In the genomic region with DNA sequence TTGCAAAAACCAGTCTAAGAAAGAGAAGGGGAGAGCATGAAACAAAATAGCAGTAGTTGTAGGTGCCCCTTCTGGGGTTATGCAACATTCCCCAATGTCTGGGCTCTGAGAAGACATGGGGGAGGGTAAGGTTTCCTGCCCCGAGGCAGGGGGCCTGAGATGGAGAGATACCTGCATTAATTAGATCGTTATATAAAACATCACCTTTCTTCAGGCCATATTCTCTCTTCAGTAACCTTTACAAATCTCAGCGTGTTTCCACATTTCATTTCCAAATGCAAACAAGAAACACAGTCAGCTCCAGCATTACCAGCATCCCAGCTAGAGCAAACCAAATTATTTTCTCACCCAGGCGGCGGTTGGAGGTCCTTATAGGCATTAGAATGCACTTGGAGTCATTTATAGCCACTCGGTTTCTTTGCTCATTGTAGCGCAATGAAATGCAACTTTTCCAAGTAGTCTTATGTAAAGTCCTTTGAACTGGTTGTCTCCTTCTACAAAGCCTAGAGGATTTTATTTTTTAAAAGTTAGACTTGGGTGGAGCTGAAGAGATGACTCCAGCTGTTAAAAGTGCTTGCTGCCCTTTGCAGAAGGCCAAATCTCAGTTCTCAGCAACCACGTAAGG, we compare ENCODE assay signal across 12 mouse cellular contexts.
A peak's percentile ranks its signal among the peaks of the same experiment; 100 is the strongest.
DNase-seq lines count a peak whose midpoint lies in the region; ATAC-seq and TF ChIP-seq lines count a peak whose summit lies in the region.
"Had no signal": no experiment of that assay in that cellular context is flagged by ENCODE, and none has a peak within 500 bp of the region (broad histone marks: within the 10 kb centered on the region; RNA-seq: fewer than 3 reads in every experiment).

No protein-coding gene starts in this region.

- H3K9ac ChIP-seq in heart, embryonic 11.5 days (ENCODE audit: low read depth, low read length): no peak overlapping the region
- H3K9ac ChIP-seq in heart, embryonic 12.5 days: no peak overlapping the region
- no peak overlapping the region for H3K9ac ChIP-seq in ES-Bruce4 (ENCODE audit: low read depth, poor library complexity, severe bottlenecking)

- H3K4me3 ChIP-seq in heart, embryonic 11.5 days (ENCODE audit: low read depth, low read length): no peak overlapping the region
- no peak overlapping the region for H3K4me3 ChIP-seq in heart, embryonic 12.5 days
- no peak overlapping the region for H3K4me3 ChIP-seq in ES-Bruce4 (ENCODE audit: low read depth, low read length)
- H3K4me3 ChIP-seq: erythroblast, embryonic 14.5 days had no signal

- ATAC-seq in heart, embryonic 11.5 days (replicated peaks; ENCODE audit: insufficient number of reproducible peaks, low FRiP score, low TSS enrichment): no peak
- ATAC-seq in heart, embryonic 12.5 days (ENCODE audit: insufficient number of reproducible peaks, low FRiP score): no peak
- ATAC-seq: CD4-positive, CD25-positive, alpha-beta regulatory T cell, adult 4 months; intestine, embryonic 16.5 days had no signal

- no peaks in the 10 kb centered on the region for H3K36me3 ChIP-seq in heart, embryonic 11.5 days (ENCODE audit: control insufficient read depth, insufficient read depth, low read length)
- no peaks in the 10 kb centered on the region for H3K36me3 ChIP-seq in heart, embryonic 12.5 days
- H3K36me3 ChIP-seq in ES-Bruce4 (ENCODE audit: control insufficient read depth, insufficient read depth, low read length, poor library complexity, severe bottlenecking): no peaks in the 10 kb centered on the region

- no peaks in the 10 kb centered on the region for H3K4me1 ChIP-seq in heart, embryonic 11.5 days (ENCODE audit: control insufficient read depth, insufficient read depth, low read length)
- H3K4me1 ChIP-seq in heart, embryonic 12.5 days (replicated peaks): peaks cover 11% of the 10 kb centered on the region; the same call in 1 of the 2 replicates
- peaks cover 2% of the 10 kb centered on the region for H3K4me1 ChIP-seq in ES-Bruce4 (ENCODE audit: control insufficient read depth, insufficient read depth, low read length)

- no peak for TF ChIP-seq POLR2A in ES-Bruce4 (IDR thresholded peaks at IDR 0.05; ENCODE audit: insufficient read depth, low read length)

- H3K27me3 ChIP-seq in heart, embryonic 11.5 days (ENCODE audit: control insufficient read depth, insufficient read depth, low read length): no peaks in the 10 kb centered on the region
- H3K27me3 ChIP-seq in heart, embryonic 12.5 days (replicated peaks): no peaks in the 10 kb centered on the region
- no peaks in the 10 kb centered on the region for H3K27me3 ChIP-seq in ES-Bruce4 (ENCODE audit: control insufficient read depth, insufficient read depth, low read length, poor library complexity, severe bottlenecking)

- 0 out of 2 replicates have a peak overlapping the region, but pooled peaks have one; percentile 22 for H3K27ac ChIP-seq in heart, embryonic 11.5 days (ENCODE audit: low read depth, low read length)
- H3K27ac ChIP-seq in heart, embryonic 12.5 days (ENCODE audit: poor library complexity, severe bottlenecking): no peak overlapping the region
- peak overlapping the region; percentile 84 for H3K27ac ChIP-seq in ES-Bruce4 (ENCODE audit: insufficient read depth, low read length)

- H3K4me2 ChIP-seq in heart, embryonic 11.5 days: no peak overlapping the region
- no peak overlapping the region for H3K4me2 ChIP-seq in heart, embryonic 12.5 days

- DNase-seq in ZHBTc4 (ENCODE audit: low read depth, low spot score): peak; percentile 63
- peak; percentile 4 for DNase-seq in kidney, postnatal 14 days
- no peak for DNase-seq in thymus, postnatal 25 days
- DNase-seq in cerebellum, adult 11-12 months: no peak
- DNase-seq: adrenal gland, postnatal 14 days; right cerebral cortex, postnatal 25 days had no signal

- peak; percentile 84 for TF ChIP-seq EP300 in ES-Bruce4 (IDR thresholded peaks at IDR 0.05; ENCODE audit: insufficient read depth, low read depth, low read length)

- H3K9me3 ChIP-seq in heart, embryonic 11.5 days (replicated peaks; ENCODE audit: control insufficient read depth, low read length): no peaks in the 10 kb centered on the region
- H3K9me3 ChIP-seq in heart, embryonic 12.5 days (replicated peaks): no peaks in the 10 kb centered on the region
- no peaks in the 10 kb centered on the region for H3K9me3 ChIP-seq in ES-Bruce4 (replicated peaks; ENCODE audit: control insufficient read depth, insufficient read depth, low read length, poor library complexity, severe bottlenecking)

- 42% methylated on average over 8 of the region's 8 CpGs for WGBS in heart, embryonic 11.5 days (ENCODE audit: insufficient replicate concordance)
- 45% methylated on average over 8 of the region's 8 CpGs for WGBS in heart, embryonic 12.5 days

- TF ChIP-seq CTCF in ES-Bruce4 (IDR thresholded peaks at IDR 0.05; ENCODE audit: low read depth, low read length): no peak

Comparison
In these comparisons a context has a peak if more than half of its experiments do, and no peak if none do; other contexts are left out.
1. DNase-seq: peak in ZHBTc4 (single experiment) and kidney, postnatal 14 days (single experiment); none in thymus, postnatal 25 days (single experiment) and cerebellum, adult 11-12 months (single experiment).